Mouse (Mus musculus) E14TG2a.4 (cell line): ENCODE data around the gene Limk2.

Experiments used
- CTCF ChIP-seq: conservative IDR thresholded peaks from 2 replicates; pipeline ENCODE4 v1.5.1; 2014; ENCODE audit warnings: low read length
- POU5F1 ChIP-seq: IDR thresholded peaks from 2 replicates; pipeline ENCODE4 v1.6.1; 2014; ENCODE audit warnings: low read length, borderline replicate concordance

GRCm38 (mm10) chr11:3417795-3418194 is 8.8 kb upstream of the Limk2 start:
- TF ChIP-seq CTCF (no peak), POU5F1 (no peak)
